Mouse (Mus musculus) forebrain, embryonic 15.5 days (tissue): ENCODE measurements around the gene Cd55. TPM values are rescaled to one million over a fixed set of nuclear protein-coding genes. Genes with fewer than 3 reads are reported as not detected.
"Not testable (repeated sequence)": the region's sequence is repeated elsewhere in the genome, so short reads cannot be mapped to it uniquely, and the experiment has no call there.

ENCODE experiments used
- ATAC-seq: fragments of 200-750 bp; cut with Nextera tagmentation; replicated peaks from 2 replicates; pipeline ENCODE4 v1.8.0; 2017; ENCODE audit warnings: mild to moderate bottlenecking, moderate TSS enrichment, moderate library complexity
- H3K27ac ChIP-seq: fragments of 300-500 bp; sonication (generic); replicated peaks from 2 replicates; pipeline ENCODE4 v1.5.1; 2015; ENCODE audit warnings: mild to moderate bottlenecking, inconsistent platforms
- H3K27me3 ChIP-seq: fragments of 300-500 bp; sonication (generic); 2 replicates; pipeline ENCODE4 v1.6.1; 2015; ENCODE audit warnings: inconsistent platforms
- H3K36me3 ChIP-seq: fragments of 300-500 bp; sonication (generic); 2 replicates; pipeline ENCODE4 v1.6.1; 2015; ENCODE audit warnings: mild to moderate bottlenecking, inconsistent platforms
- H3K4me1 ChIP-seq: fragments of 300-500 bp; sonication (generic); 2 replicates; pipeline ENCODE4 v1.6.1; 2015; ENCODE audit warnings: inconsistent platforms
- H3K4me2 ChIP-seq: fragments of 300-500 bp; sonication (generic); replicated peaks from 2 replicates; pipeline ENCODE4 v1.6.1; 2015; ENCODE audit warnings: mild to moderate bottlenecking, inconsistent platforms
- H3K4me3 ChIP-seq: fragments of 300-500 bp; sonication (generic); 2 replicates; pipeline ENCODE4 v1.5.1; 2015; ENCODE audit warnings: mild to moderate bottlenecking, inconsistent platforms
- H3K9ac ChIP-seq: fragments of 300-500 bp; sonication (generic); replicated peaks from 2 replicates; pipeline ENCODE4 v1.6.1; 2015; ENCODE audit warnings: mild to moderate bottlenecking, inconsistent platforms
- H3K9me3 ChIP-seq: fragments of 300-500 bp; sonication (generic); 2 replicates; pipeline ENCODE4 v1.6.1; 2016; ENCODE audit warnings: inconsistent platforms
- WGBS: fragments of 180-500 bp; shearing (Covaris S2); methylation state at CpG from one replicate; pipeline ENCODE4 v1.1.7; 2015; ENCODE audit warnings: mixed read lengths; 5-methylcytosine and 5-hydroxymethylcytosine counted together
- polyA plus RNA-seq: library from polyadenylated mRNA; unstranded; fragments of >200 nt; fragmentation: Nextera tagmentation; extraction: Ambion mirVana; gene quantifications from 2 replicates; pipeline ENCODE4 v1.2.1, GENCODE M21; 2015

Cd55 gene
- polyA plus RNA-seq, 1 experiment from 2014 or later: 4.1 TPM

- H3K27me3 ChIP-seq: no peaks in the 10 kb centered on the region
- H3K9ac ChIP-seq: no peak overlapping the region
- no peak for ATAC-seq
- H3K4me1 ChIP-seq: no peaks in the 10 kb centered on the region
- no peaks in the 10 kb centered on the region for H3K9me3 ChIP-seq
- H3K4me2 ChIP-seq: no peak overlapping the region
- no peaks in the 10 kb centered on the region for H3K36me3 ChIP-seq
- H3K27ac ChIP-seq: no peak overlapping the region
- no peak overlapping the region for H3K4me3 ChIP-seq
- 40% methylated on average over 1 of the region's 1 CpGs for WGBS
Observed at GRCm38 (mm10) chr1:130474226-130474625, 11.7 kb upstream of the Cd55 start.

- Histone ChIP-seq H3K27ac (no peak overlapping the region), H3K4me2 (no peak overlapping the region), H3K36me3 (no peaks in the 10 kb centered on the region), H3K9me3 (no peaks in the 10 kb centered on the region), H3K4me1 (no peaks in the 10 kb centered on the region), H3K4me3 (no peak overlapping the region), H3K27me3 (no peaks in the 10 kb centered on the region), H3K9ac (no peak overlapping the region)
- WGBS: 94% methylated on average over 4 of the region's 4 CpGs
- no peak for ATAC-seq
Observed at GRCm38 (mm10) chr1:130470074-130470473, 7.5 kb upstream of the Cd55 start.

- no peaks in the 10 kb centered on the region for H3K4me1 ChIP-seq
- H3K4me2 ChIP-seq: no peak overlapping the region
- no peak for ATAC-seq
- no peaks in the 10 kb centered on the region for H3K36me3 ChIP-seq
- WGBS: 67% methylated on average over 2 of the region's 2 CpGs
- H3K9ac ChIP-seq: no peak overlapping the region
- no peaks in the 10 kb centered on the region for H3K9me3 ChIP-seq
- no peak overlapping the region for H3K4me3 ChIP-seq
- H3K27ac ChIP-seq: no peak overlapping the region
- H3K27me3 ChIP-seq: no peaks in the 10 kb centered on the region
Observed at GRCm38 (mm10) chr1:130467453-130467852, 4.9 kb upstream of the Cd55 start.

- Histone ChIP-seq H3K27ac (no peak overlapping the region), H3K9me3 (no peaks in the 10 kb centered on the region), H3K4me2 (no peak overlapping the region), H3K27me3 (no peaks in the 10 kb centered on the region), H3K9ac (no peak overlapping the region), H3K36me3 (no peaks in the 10 kb centered on the region), H3K4me1 (no peaks in the 10 kb centered on the region), H3K4me3 (no peak overlapping the region)
- no peak for ATAC-seq
Observed at GRCm38 (mm10) chr1:130464173-130464572, 1.6 kb upstream of the Cd55 start.

- WGBS: 8% methylated on average over 3 of the region's 4 CpGs
- peak overlapping the region; percentile 86 for H3K4me2 ChIP-seq
- peak; percentile 89 for ATAC-seq
- peak overlapping the region; percentile 68 for H3K9ac ChIP-seq
- H3K27me3 ChIP-seq: no peaks in the 10 kb centered on the region
- peak overlapping the region; percentile 78 for H3K4me3 ChIP-seq
- no peaks in the 10 kb centered on the region for H3K4me1 ChIP-seq
- H3K27ac ChIP-seq: peak overlapping the region; percentile 35; the same call in 1 of the 2 replicates
- H3K9me3 ChIP-seq: no peaks in the 10 kb centered on the region
- H3K36me3 ChIP-seq: no peaks in the 10 kb centered on the region
Observed at GRCm38 (mm10) chr1:130462867-130463266, 323 bp upstream of the Cd55 start.

- 92% methylated on average over 2 of the region's 2 CpGs for WGBS
- H3K9me3 ChIP-seq: no peaks in the 10 kb centered on the region
- no peaks in the 10 kb centered on the region for H3K36me3 ChIP-seq
- no peak for ATAC-seq
- no peak overlapping the region for H3K4me3 ChIP-seq
- H3K9ac ChIP-seq: no peak overlapping the region
- H3K4me1 ChIP-seq: no peaks in the 10 kb centered on the region
- no peak overlapping the region for H3K4me2 ChIP-seq
- H3K27ac ChIP-seq: no peak overlapping the region
- H3K27me3 ChIP-seq: no peaks in the 10 kb centered on the region
Observed at GRCm38 (mm10) chr1:130455111-130455510, 7.4 kb downstream of the Cd55 start.

- not testable (repeated sequence) for H3K36me3 ChIP-seq, H3K4me3 ChIP-seq, H3K9ac ChIP-seq, H3K27ac ChIP-seq, H3K9me3 ChIP-seq, H3K27me3 ChIP-seq, ATAC-seq, H3K4me2 ChIP-seq, H3K4me1 ChIP-seq
- 88% methylated on average over 1 of the region's 1 CpGs for WGBS
Observed at GRCm38 (mm10) chr1:130442930-130443329, 19.6 kb downstream of the Cd55 start.

- H3K9me3 ChIP-seq: no peaks in the 10 kb centered on the region
- no peaks in the 10 kb centered on the region for H3K4me1 ChIP-seq
- no peak overlapping the region for H3K4me3 ChIP-seq
- H3K9ac ChIP-seq: no peak overlapping the region
- H3K36me3 ChIP-seq: no peaks in the 10 kb centered on the region
- H3K27me3 ChIP-seq: no peaks in the 10 kb centered on the region
- WGBS: 74% methylated on average over 4 of the region's 4 CpGs
- H3K4me2 ChIP-seq: no peak overlapping the region
- ATAC-seq: no peak
- no peak overlapping the region for H3K27ac ChIP-seq
Observed at GRCm38 (mm10) chr1:130430920-130431319, 31.6 kb downstream of the Cd55 start.

GRCm38 (mm10) chr1:130428667-130429066 lies 33.9 kb downstream of the Cd55 start:
- not testable (repeated sequence) for H3K9me3 ChIP-seq, H3K27me3 ChIP-seq, ATAC-seq, H3K4me3 ChIP-seq, H3K4me1 ChIP-seq, H3K27ac ChIP-seq, H3K4me2 ChIP-seq, H3K9ac ChIP-seq, H3K36me3 ChIP-seq

- H3K4me2 ChIP-seq, H3K4me3 ChIP-seq, H3K4me1 ChIP-seq, H3K9me3 ChIP-seq, ATAC-seq, H3K27me3 ChIP-seq, H3K27ac ChIP-seq, H3K9ac ChIP-seq, H3K36me3 ChIP-seq: not testable (repeated sequence)
- 77% methylated on average over 3 of the region's 3 CpGs for WGBS
Observed at GRCm38 (mm10) chr1:130427175-130427853, 35.2 kb downstream of the Cd55 start.

- H3K4me2 ChIP-seq: no peak within 1 kb of the TSS; the same call in 1 of the 2 replicates
- ATAC-seq: peak; percentile 83
Observed at GRCm38 (mm10) chr1:130422664-130423111, 39.9 kb downstream of the Cd55 start, which contains the start of gene Cd55b. Gene Cd55b, minus strand, starts transcription at chr1:130423009.

GRCm38 (mm10) chr1:130422033-130422432 lies 40.5 kb downstream of the Cd55 start:
- WGBS: 40% methylated on average over 1 of the region's 6 CpGs
- H3K36me3 ChIP-seq, H3K4me3 ChIP-seq, H3K27ac ChIP-seq, H3K4me1 ChIP-seq, H3K9ac ChIP-seq, H3K9me3 ChIP-seq, ATAC-seq, H3K27me3 ChIP-seq, H3K4me2 ChIP-seq: not testable (repeated sequence)

More at GRCm38 (mm10) chr1:130422664-130423111, 39.9 kb downstream of the Cd55 start, which contains the start of gene Cd55b:
- Histone ChIP-seq H3K9ac (no peak within 1 kb of the TSS), H3K27me3 (no peaks in the 10 kb centered on the region), H3K4me1 (no peaks in the 10 kb centered on the region), H3K36me3 (no peaks in the 10 kb centered on the region), H3K9me3 (no peaks in the 10 kb centered on the region), H3K27ac (no peak within 1 kb of the TSS), H3K4me3 (no peak within 1 kb of the TSS)
- WGBS: 57% methylated on average over 18 of the region's 18 CpGs

- H3K4me2 ChIP-seq, ATAC-seq, H3K4me1 ChIP-seq, H3K9ac ChIP-seq, H3K27me3 ChIP-seq, H3K27ac ChIP-seq, H3K9me3 ChIP-seq, H3K36me3 ChIP-seq, H3K4me3 ChIP-seq: not testable (repeated sequence)
Observed at GRCm38 (mm10) chr1:130397109-130397508, 65.4 kb downstream of the Cd55 start.
